Mouse (Mus musculus) myocyte (in vitro differentiated cells): Measurements from ENCODE around the gene Igf2r. TPM values are rescaled to one million over a fixed set of nuclear protein-coding genes. Genes with fewer than 3 reads are reported as not detected.
A peak's percentile ranks its signal among the peaks of the same experiment; 100 is the strongest.

Experiments
- H3K27me3 ChIP-seq: one replicate; pipeline ENCODE4 v1.6.1; 2011; ENCODE audit not compliant: control insufficient read depth, insufficient read depth, insufficient read length
- H3K36me3 ChIP-seq: one replicate; pipeline ENCODE4 v1.6.1; 2011; ENCODE audit not compliant: control insufficient read depth, insufficient read depth
- H3K4me2 ChIP-seq: one replicate; pipeline ENCODE4 v1.6.1; 2011; ENCODE audit warnings: low read depth, control low read depth
- H3K4me3 ChIP-seq: one replicate; pipeline ENCODE4 v1.5.1; 2011; ENCODE audit warnings: mild to moderate bottlenecking, control low read depth, moderate library complexity
- H3K79me2 ChIP-seq: one replicate; pipeline ENCODE4 v1.6.1; 2011; ENCODE audit not compliant: control insufficient read depth, insufficient read depth
- H3ac ChIP-seq: one replicate; pipeline ENCODE4 v1.6.1; 2011; ENCODE audit not compliant: control insufficient read depth, insufficient read length
- CEBPB ChIP-seq: IDR thresholded peaks from 2 replicates; pipeline ENCODE4 v1.6.1; 2011; ENCODE audit warnings: mild to moderate bottlenecking, moderate library complexity; ENCODE audit not compliant: poor library complexity, insufficient read depth, severe bottlenecking
- E2F4 ChIP-seq: IDR thresholded peaks from one replicate; pipeline ENCODE4 v1.6.1; 2011; ENCODE audit warnings: mild to moderate bottlenecking, control low read depth, moderate library complexity; ENCODE audit not compliant: insufficient read depth
- MAX ChIP-seq: IDR thresholded peaks from one replicate; pipeline ENCODE4 v1.6.1; 2011; ENCODE audit warnings: low read depth, mild to moderate bottlenecking, control low read depth
- MYOD1 ChIP-seq, 3 experiments: IDR thresholded peaks; one replicate each; pipeline ENCODE4 v1.6.1; 2011; ENCODE audit warnings: control low read depth in 2 of 3, low read depth in 2 of 3, mild to moderate bottlenecking in 2 of 3, moderate library complexity in 1 of 3; ENCODE audit not compliant: insufficient read length in 2 of 3, control insufficient read depth in 1 of 3
- MYOG ChIP-seq, 3 experiments: IDR thresholded peaks; one replicate each; pipeline ENCODE4 v1.6.1; 2011; ENCODE audit warnings: control low read depth in 2 of 3, low read depth in 2 of 3, mild to moderate bottlenecking in 2 of 3; ENCODE audit not compliant: insufficient read length in 2 of 3, control insufficient read depth in 1 of 3, insufficient read depth in 1 of 3
- POLR2A ChIP-seq: IDR thresholded peaks from one replicate; pipeline ENCODE4 v1.6.1; 2011; ENCODE audit warnings: low read depth, mild to moderate bottlenecking, control low read depth, moderate library complexity; ENCODE audit not compliant: insufficient read length
- POLR2AphosphoS2 ChIP-seq: IDR thresholded peaks from one replicate; pipeline ENCODE4 v1.6.1; 2011; ENCODE audit warnings: low read depth, control low read depth; ENCODE audit not compliant: insufficient read length
- REST ChIP-seq: IDR thresholded peaks from one replicate; pipeline ENCODE4 v1.6.1; 2011; ENCODE audit warnings: mild to moderate bottlenecking, control low read depth, moderate library complexity; ENCODE audit not compliant: insufficient read depth, insufficient read length
- SRF ChIP-seq: IDR thresholded peaks from one replicate; pipeline ENCODE4 v1.6.1; 2011; ENCODE audit warnings: low read depth; ENCODE audit not compliant: control insufficient read depth, insufficient read length
- TCF12 ChIP-seq: IDR thresholded peaks from one replicate; pipeline ENCODE4 v1.6.1; 2011; ENCODE audit warnings: mild to moderate bottlenecking, control low read depth; ENCODE audit not compliant: poor library complexity, insufficient read depth, severe bottlenecking
- TCF3 ChIP-seq: IDR thresholded peaks from one replicate; pipeline ENCODE4 v1.6.1; 2011; ENCODE audit warnings: low read depth, control low read depth; ENCODE audit not compliant: insufficient read length
- USF1 ChIP-seq: IDR thresholded peaks from one replicate; pipeline ENCODE4 v1.6.1; 2011; ENCODE audit warnings: low read depth, mild to moderate bottlenecking, control low read depth, moderate library complexity
- polyA plus RNA-seq: library from polyadenylated mRNA; unstranded; fragments of >200 nt; fragmentation: generic; extraction: Trizol; gene quantifications from one replicate; pipeline ENCODE4 v1.2.1, GENCODE M21; 2012; ENCODE audit warnings: missing spikeins

Gene Igf2r
- polyA plus RNA-seq, 1 experiment, result 21.6 TPM

GRCm38 (mm10) chr17:12790353-12791078, 21.1 kb upstream of the Igf2r start:
- no peak overlapping the region for H3K4me3 ChIP-seq
- H3ac ChIP-seq, result no peak overlapping the region
- H3K79me2 ChIP-seq, result no peaks in the 10 kb centered on the region
- TF ChIP-seq USF1, result no peak
- no peak for TF ChIP-seq CEBPB
- TF ChIP-seq TCF12, result no peak
- TF ChIP-seq MYOD1 (IDR thresholded peaks at IDR 0.05; ENCODE audit: control insufficient read depth in 1 of 3, insufficient read length in 2 of 3, low read depth in 2 of 3), result no peak
- no peak for TF ChIP-seq POLR2AphosphoS2
- TF ChIP-seq E2F4, result no peak
- no peak for TF ChIP-seq SRF
- TF ChIP-seq MAX, result no peak
- no peak for TF ChIP-seq POLR2A
- TF ChIP-seq TCF3, result no peak
- TF ChIP-seq REST, result no peak
- no peak for TF ChIP-seq MYOG (IDR thresholded peaks at IDR 0.05; ENCODE audit: control insufficient read depth in 1 of 3, insufficient read depth in 1 of 3, insufficient read length in 2 of 3, low read depth in 2 of 3)
- H3K4me2 ChIP-seq, result peak overlapping the region; percentile 41
- no peaks in the 10 kb centered on the region for H3K36me3 ChIP-seq
- no peaks in the 10 kb centered on the region for H3K27me3 ChIP-seq

- H3K27me3 ChIP-seq, result no peaks in the 10 kb centered on the region
- no peak overlapping the region for H3K4me3 ChIP-seq
- peak overlapping the region; percentile 81 for H3K4me2 ChIP-seq
- no peak overlapping the region for H3ac ChIP-seq
- no peaks in the 10 kb centered on the region for H3K36me3 ChIP-seq
- H3K79me2 ChIP-seq, result no peaks in the 10 kb centered on the region
- TF ChIP-seq TCF12 (peak; percentile 36), MYOD1 (IDR thresholded peaks at IDR 0.05; ENCODE audit: control insufficient read depth in 1 of 3, insufficient read length in 2 of 3, low read depth in 2 of 3) (peak in 2 of 3 experiments; percentile 8 to 29), MYOG (IDR thresholded peaks at IDR 0.05; ENCODE audit: control insufficient read depth in 1 of 3, insufficient read depth in 1 of 3, insufficient read length in 2 of 3, low read depth in 2 of 3) (no peak), POLR2AphosphoS2 (no peak)
Measured at GRCm38 (mm10) chr17:12782861-12783847, 13.7 kb upstream of the Igf2r start.

GRCm38 (mm10) chr17:12781101-12781500, 11.6 kb upstream of the Igf2r start:
- H3K4me3 ChIP-seq, result no peak overlapping the region
- no peak for TF ChIP-seq POLR2AphosphoS2
- no peak for TF ChIP-seq MYOD1 (IDR thresholded peaks at IDR 0.05; ENCODE audit: control insufficient read depth in 1 of 3, insufficient read length in 2 of 3, low read depth in 2 of 3)
- no peak for TF ChIP-seq POLR2A
- TF ChIP-seq TCF3, result no peak
- no peak for TF ChIP-seq TCF12
- no peak for TF ChIP-seq MAX
- TF ChIP-seq REST, result no peak
- no peak for TF ChIP-seq SRF
- no peak for TF ChIP-seq E2F4
- no peaks in the 10 kb centered on the region for H3K36me3 ChIP-seq
- H3ac ChIP-seq, result no peak overlapping the region
- H3K79me2 ChIP-seq, result no peaks in the 10 kb centered on the region
- no peak overlapping the region for H3K4me2 ChIP-seq
- no peaks in the 10 kb centered on the region for H3K27me3 ChIP-seq

GRCm38 (mm10) chr17:12780125-12780524, 10.7 kb upstream of the Igf2r start:
- Histone ChIP-seq H3K79me2 (no peaks in the 10 kb centered on the region), H3K4me2 (no peak overlapping the region), H3ac (no peak overlapping the region), H3K36me3 (no peaks in the 10 kb centered on the region), H3K27me3 (no peaks in the 10 kb centered on the region), H3K4me3 (no peak overlapping the region)
- TF ChIP-seq MYOD1 (IDR thresholded peaks at IDR 0.05; ENCODE audit: control insufficient read depth in 1 of 3, insufficient read length in 2 of 3, low read depth in 2 of 3) (no peak), POLR2AphosphoS2 (no peak), POLR2A (no peak), REST (no peak), TCF12 (no peak), SRF (no peak), CEBPB (no peak), E2F4 (no peak), USF1 (no peak), TCF3 (no peak), MAX (no peak), MYOG (IDR thresholded peaks at IDR 0.05; ENCODE audit: control insufficient read depth in 1 of 3, insufficient read depth in 1 of 3, insufficient read length in 2 of 3, low read depth in 2 of 3) (no peak)
